Mouse (Mus musculus): ENCODE results near the gene Btbd9.

Btbd9 gene

DNA sequence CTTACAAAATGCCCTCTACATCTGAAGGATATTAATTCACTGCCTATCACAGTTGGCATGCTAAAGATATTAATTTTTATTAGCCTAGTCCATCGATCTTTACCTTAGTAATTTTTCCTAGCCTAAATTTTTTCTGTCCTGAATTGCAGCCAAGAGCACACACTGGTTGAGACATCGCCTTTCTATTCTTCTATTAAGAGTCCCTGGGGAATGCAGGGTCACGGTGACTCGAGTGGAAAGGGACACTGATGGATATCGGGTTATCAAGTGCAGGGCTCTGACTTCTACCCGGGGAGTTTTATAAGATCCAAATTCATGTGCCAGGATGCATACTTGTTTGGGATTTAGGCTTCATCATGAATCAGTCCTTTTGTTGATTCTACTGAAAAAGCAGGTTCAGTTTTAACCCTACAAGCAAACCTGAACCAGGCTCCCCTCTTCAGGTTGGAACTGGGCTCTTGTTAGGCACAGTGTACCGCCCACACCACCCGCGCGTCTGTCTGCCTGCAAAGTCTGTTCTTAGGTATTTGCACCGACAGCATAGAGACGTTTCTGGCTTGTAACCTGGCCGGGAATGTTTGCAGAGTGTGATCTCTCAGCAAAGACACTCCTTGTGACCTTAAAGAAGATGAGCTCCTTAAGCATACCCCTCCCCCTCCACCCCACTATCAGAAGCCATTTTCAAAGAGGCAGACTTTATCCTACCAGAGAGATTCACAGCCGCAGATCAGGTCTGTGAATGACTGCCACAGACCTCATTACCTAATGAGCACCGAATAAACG lies 297.5 kb downstream of the Btbd9 start:
- no peak for DNase-seq (ENCODE audit: low spot score)

DNA sequence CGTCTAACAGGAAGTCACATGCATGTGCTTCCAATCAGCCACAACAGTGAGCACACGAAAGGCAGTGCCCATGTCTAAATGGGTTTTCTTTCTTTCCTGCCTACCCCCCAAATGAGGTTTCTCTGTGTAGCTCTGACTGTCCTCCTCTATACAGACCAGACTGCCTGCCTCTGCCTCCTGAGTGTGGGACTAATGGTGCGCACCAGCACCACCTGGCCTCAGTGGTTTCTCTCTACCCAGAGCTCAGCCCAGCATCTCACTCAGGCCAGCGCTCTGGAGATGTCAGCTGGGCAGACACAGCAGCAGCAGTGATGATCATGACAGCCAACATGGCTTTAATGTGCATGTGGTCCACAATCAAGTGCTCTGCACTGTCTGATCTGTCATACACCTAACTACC lies 299.8 kb downstream of the Btbd9 start:
- no peak for DNase-seq (ENCODE audit: low spot score)

DNA sequence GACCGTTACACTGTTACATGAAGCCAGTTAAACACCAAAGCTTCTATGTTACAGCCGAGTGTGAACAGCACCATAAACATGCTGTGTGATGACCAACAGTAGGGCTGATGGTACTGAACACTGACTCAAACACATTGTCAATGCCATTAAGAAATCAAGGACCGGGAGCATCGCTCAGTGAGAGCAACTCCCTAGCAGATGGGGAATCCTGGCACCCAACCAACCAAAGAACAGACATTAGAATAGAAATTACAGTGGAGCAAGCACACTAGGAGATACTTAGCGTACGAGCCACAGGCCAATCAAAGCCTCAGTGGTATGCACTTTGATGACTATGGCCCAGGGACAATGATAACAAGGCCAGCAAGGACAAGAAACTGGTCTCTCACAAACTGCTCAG lies 303.5 kb downstream of the Btbd9 start:
- DNase-seq (ENCODE audit: low spot score), result no peak

DNA sequence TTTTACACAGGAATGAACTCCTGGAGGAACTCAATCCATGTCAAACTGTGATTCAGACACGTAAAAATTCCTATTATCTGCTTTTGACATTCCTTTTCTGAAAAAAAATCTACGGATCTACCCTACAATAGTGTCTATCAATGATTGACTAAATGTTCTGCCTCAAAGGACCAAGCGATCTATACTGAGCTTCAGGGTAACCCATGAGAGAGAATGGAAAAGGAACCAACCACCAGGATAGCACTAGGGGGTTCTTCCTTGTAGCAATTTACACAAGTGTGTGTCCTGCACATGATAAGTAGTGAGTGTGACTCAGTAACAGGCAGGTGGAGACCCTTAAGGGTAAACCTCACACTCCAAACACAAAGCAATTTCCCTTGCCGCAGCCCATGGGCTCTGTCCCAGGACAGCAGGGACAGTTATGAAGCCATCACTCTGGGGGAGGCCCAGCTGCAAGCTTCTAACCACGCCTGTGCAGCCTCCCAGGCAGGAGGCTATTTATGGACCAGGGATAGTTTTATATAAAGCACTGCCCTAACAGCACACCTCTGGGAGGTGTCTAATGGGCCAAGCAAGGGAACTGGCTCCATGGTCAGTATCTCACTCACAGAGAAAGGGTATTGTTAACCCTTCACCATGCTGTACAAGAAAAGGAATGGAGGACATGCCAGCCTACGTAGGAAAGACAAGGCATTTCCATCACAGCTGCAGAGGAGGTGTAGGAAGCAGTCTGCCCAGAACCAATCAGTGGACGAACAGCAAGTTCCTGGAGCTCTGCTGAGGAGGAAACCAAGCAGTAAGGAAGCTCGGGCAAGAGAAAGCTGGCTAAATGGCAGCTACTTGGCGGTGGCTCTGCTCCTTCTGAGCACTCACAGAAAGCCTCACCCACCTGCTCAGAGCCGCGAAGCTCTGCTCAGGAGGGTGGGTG lies 306.9 kb downstream of the Btbd9 start:
- DNase-seq (ENCODE audit: low spot score), result no peak

DNA sequence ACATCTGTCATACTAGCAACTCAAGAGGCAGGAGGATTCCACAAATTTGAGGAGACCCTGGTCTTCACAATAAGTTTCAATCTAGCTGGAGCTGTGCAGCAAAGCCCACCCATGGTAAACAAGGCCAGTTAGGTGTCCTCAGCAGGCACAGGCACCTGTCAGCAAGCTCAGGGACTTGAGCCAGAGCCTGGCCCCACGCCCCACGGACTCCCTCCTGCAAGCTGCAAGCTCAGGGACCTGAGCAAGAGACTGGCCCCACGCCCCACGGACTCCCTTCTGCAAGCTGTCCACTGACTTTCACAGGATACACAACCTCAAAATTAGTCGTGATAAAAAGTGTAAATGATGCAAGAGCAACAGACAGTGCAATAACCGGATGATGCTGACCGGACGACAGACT lies 307.8 kb downstream of the Btbd9 start:
- DNase-seq (ENCODE audit: low spot score), result no peak

DNA sequence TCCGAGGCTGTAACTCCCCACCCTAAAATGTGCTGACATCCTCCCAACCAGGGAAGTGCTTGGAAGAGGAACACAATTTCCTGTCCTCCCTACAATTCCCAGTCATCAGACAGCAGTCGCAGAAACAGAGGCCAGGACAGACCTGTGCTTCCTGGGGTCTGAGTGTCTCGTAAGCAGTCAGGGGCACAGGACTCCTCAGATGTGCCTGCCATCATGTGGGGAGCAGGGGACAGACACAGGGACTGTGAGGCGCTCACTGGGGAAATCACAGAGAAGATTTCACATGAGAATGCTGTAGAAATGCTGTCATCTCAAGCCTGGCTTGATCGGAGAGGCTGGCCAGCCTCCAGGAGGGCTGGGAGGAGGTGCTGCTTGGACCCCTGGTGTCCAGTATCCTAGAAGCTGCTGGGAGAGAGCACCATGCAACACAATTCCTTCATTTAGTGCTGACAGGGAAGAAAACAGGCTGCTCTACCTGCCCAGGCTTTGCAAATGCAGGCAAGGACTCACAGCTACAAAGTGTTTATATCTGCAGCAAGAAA lies 308.8 kb downstream of the Btbd9 start:
- DNase-seq (ENCODE audit: low spot score), result no peak

DNA sequence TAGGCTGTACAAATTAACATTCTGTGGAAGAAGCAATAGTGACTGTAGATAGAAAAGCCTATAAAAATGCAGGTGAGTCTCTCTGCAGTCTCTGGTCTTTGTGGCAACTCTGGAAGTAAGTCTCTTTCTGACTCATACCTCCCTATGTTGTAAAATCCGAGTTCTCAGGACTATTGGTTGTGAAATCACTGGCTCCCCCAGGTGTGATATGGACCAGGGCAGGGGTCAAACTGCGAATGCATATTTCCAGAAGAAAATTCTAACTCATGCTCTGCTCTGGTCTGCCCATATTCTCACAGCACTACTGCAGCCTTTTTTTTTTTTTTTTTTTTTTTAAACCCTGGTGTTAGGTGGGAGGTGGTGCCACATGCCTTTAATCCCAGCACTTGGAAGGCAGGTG lies 312.8 kb downstream of the Btbd9 start:
- no peak for DNase-seq (ENCODE audit: low spot score)

DNA sequence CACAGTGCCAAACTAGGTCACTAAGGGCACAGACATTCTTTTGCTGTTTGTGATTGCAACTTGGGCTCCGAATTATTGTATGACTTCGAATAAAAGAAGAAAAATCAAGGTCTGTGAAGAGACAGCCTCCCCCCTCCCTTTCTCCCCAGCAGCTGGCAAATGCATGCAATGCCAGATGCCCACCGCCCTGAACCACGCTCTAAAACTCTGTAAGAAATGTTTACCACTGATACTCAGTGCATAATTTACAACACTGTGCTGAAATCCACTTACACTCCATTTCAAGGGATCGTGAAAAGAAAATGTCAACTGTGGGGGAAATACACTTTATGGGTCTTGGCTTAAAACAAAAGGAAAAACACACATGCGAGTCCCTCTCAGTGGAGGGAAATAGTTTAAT lies 313.3 kb downstream of the Btbd9 start:
- no peak for DNase-seq (ENCODE audit: low spot score)

DNA sequence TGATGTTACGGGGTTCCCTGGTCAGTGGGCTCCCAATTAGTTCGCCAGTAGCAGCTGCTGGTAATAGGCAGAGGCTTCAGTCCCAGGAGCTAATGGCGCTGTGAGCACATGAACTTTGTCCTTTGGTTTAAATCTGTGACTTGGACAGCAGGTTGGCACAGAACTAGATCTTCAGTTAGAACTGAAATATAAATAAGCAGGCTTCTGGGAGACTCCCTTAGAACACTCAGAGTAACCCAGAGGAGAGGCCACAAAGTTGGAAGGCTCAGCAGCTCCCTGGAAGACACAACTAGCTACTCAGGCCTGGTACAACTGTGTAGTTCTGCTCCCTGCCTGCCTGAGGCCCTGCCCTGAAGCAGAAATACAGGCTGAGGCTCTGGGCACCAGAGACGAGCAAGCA lies 313.8 kb downstream of the Btbd9 start:
- no peak for DNase-seq (ENCODE audit: low spot score)

DNA sequence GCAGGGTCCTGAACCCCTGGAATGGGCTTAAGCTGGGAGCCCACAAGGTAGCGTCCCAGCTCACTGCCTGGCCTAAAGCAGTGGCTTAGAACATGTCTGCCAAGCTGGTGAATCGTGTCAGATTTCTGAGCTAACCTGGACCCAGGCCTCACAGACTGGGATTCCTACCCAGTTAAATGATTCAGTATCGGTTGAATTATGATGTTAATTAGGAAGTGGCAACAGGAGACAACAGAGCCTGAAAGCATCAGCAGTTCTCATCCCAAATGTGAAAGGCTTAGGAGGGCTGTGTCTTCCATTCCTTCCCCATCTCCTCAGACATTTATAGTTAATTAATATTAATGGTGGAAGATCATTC lies 314.3 kb downstream of the Btbd9 start:
- no peak for DNase-seq (ENCODE audit: low spot score)

DNA sequence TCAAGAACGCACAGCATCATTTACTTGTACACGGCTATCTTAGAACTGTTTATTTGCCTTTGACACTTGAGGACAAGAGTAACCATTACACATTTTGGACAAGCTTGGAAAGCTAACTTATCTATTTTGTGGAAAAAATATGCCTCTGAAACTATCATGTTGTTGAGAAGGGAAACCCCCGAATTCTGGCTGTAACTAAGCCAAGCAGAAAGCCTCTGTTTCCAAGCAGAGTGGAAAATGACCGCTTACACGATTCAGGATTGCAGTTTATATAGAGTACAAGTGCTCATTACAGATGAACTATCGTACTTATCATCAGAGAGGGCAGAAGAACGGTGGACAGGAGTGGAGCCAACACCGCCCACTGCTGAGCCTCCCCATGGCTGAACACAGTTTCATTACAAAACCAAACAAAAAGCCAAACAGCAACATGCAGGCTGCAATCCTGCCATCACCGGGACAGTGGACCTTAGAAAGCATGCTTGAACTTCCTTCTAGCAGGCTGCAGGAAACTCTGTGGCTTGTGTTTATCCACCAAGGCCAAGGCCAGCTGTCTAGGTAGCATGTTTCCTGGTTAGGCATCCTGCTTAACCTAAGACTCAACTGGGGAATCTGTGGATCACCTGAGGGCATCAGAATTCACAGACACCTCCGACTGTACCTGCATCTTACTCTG lies 314.8 kb downstream of the Btbd9 start:
- no peak for DNase-seq (ENCODE audit: low spot score)

DNA sequence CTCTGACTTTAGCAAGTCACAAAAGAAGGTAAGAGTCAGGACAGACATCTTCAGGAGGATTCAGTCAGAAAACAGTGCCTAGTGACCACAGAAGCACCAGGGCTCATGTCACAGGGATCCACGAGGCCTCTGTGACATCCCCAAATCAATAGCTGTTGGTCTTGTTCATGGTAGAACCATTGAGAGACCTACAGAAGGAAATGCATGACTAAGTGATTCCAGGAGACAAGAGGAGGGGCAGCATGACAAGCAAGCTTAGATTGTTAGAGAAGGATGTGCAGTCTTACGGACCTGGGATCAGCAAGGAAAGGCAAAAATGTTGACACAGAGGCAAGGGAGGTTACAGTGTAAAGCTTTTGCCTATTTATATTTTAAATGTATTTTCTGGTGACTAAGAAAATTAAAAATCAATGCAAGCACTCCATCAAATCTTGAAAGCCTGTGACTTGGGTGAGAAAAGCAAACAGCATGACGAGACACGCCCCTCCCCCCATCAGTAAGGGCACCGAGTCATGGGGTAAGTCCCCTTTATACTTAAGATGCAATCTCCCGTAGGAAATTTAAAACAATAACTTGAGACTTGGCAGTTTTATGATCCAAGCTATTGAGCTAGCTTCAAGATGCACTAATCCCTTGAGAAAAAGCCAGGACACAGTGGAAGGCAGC lies 315.5 kb downstream of the Btbd9 start:
- DNase-seq (ENCODE audit: low spot score), result peak; percentile 27

DNA sequence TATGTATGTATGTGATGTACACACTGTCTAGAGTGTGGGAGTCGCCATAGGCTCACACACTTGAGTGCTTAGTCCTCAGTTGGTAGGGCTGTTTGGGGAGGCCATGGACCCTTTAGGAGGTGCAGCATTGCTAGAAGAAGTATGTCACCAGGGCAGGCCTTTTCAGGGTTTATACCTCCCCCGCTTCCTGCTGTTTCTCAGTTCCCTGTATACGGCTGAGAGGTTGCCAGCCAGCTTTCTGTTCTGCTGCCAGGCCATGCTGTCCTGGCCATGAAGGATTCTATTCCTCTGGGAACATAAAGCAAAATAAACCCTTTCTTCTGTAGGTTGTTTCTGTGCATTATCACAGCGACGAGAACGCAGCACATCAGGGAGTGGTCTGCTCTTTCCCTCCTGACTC lies 316.4 kb downstream of the Btbd9 start:
- DNase-seq (ENCODE audit: low spot score), result no peak

DNA sequence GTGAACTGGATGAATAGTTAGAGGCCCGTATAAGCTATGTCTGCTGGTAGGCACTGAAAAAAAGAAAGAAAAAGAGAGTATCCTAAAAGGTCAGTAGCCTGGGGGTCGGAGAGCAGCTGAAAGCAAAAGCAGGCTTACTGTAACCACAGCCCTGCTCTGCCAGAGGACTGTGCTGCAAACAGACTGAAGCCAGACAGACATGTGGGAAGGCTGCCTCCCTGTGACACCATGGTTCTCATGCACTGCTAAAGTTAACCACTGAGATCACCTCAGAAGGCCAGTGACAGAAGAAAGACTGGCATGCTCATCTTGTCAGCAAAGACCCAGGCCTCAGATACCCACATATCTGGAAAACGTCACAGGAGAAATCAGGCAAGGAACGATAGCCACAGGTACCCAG lies 317.8 kb downstream of the Btbd9 start:
- no peak for DNase-seq (ENCODE audit: low spot score)

DNA sequence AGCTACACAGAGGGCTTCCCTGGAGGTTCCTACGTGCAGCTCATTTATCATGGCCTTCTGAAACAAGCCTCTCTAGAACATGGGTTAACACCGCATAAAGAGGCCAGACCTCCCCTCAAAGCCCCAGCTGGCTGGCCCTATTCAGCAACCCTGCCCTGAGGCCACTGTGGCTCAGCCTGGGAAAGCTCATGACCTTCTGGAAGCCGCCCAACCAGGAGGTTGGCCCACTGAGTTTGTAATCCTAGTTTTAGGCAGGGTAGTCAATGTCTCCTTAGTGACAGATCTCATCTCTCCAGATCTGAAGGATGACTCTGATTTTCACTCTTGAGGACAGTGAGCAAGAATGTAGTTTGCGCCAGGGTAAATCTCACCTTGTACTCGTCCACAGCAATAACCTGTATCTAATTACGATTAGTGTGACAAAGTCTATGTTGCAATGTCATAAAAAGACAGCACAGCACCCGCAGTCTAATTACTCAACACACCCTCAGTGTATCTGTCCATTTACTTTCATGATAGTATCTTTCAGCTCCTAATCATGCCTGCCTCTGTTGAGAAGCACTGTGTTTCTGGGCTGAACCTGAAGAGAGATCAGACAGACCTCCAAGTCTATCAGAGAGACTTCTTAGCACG lies 320.2 kb downstream of the Btbd9 start:
- no peak for DNase-seq (ENCODE audit: low spot score)

DNA sequence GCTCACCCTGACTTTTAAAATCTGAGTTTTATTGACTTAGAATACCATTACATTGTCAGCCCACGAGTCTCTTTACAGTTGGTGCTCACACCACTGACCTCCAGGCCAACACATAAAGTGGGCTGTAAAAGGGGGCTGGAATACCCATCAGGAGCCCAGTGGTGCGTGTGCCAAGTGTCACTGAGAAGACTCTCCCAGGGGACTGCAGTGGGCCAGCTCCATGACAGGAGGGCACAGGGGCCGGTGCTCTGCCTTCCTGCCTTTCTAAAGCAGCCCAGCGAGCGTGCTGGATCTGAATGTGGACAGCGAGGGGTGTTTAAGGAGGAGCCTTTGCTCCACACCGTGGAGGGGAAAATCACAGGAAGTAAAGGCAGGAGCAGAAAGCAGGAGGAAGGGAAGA lies 322.4 kb downstream of the Btbd9 start:
- DNase-seq (ENCODE audit: low spot score), result no peak

DNA sequence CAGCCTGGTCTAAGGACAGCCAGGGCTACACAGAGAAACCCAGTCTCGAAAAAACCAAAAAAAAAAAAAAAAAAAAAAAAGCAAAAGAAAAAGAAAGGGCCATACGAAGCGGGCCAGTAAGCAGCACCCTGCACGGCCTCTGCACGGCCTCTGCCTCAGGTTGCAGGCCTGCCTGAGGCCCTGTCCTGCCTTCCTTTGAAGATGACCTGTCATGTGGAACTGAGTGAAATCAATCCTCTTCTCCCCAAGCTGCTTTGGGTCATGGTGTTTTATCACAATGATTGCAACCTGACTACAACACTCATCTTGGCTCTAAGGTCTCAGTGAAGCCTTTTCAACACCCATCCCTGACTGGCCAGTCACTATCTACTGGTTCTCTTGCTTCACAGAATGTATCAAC lies 323.3 kb downstream of the Btbd9 start:
- DNase-seq (ENCODE audit: low spot score), result no peak

DNA sequence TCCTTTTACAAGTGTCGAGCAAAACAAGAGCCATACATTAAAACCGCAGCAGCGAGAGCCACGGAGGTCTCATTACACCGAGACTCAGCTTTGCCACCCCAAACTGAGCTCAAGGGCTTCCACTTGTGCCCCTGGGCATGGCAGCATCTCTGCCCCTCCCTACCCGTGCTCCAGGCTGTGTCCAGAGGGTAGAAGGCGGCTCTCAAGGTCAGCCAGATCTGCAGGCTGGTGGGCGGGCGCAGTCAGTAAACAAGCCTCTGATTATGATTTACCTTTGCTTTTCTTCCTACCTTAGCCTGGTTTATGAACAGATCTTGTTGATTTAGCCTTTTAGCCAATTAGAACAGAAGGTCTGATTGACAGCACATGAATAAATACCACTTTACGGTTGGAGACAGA lies 331.0 kb downstream of the Btbd9 start:
- no peak for DNase-seq (ENCODE audit: low spot score)

DNA sequence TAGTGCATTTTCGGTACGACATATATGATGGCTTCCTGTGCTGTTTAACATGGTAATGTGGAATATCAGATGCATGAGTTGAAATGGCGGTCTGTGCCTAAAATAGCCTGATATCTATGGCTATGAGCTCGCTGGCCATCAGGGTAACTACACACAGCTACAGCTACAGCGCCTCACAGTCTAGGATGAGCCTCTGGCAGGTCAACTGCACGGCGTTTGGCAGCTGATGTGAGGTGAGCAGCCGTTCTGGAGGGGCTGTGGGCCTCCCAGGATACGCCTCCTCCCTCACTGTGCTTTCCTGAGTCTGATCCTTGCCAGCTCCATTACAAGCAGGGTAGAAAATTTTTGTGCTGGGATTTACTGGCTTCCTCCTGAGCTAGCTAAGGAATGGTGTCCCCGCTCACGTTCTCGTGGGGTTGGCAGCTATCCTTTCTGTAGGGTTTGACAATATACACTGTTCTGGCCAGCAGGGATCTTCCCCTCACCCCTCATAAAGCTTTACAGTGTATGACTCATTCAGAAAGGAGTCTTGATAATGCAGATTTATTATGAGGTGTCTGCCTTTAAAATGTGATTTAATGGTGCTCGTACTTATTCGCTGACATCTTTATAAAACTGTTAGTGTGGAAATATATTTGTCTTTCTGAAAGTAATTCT lies 331.5 kb downstream of the Btbd9 start:
- DNase-seq (ENCODE audit: low spot score), result no peak

DNA sequence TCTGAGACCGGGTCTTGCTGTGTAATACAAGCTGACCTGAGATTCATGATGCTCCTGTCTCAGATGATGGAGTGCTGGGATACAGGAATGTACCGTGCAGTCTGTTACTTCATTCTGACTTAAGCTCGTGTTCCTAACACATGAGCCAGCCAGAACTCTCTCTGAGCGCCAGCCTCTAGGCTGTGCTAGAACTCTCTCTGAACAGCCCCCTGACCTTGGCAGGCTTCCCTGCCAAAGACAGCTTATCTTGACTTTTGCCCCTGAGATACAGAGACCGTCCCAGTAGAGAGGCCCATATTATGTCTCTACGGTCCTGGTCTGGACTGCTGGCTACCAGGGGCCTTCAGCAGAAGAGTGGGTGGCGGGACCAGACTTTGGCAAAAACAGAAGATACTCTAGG lies 332.7 kb downstream of the Btbd9 start:
- no peak for DNase-seq (ENCODE audit: low spot score)

DNA sequence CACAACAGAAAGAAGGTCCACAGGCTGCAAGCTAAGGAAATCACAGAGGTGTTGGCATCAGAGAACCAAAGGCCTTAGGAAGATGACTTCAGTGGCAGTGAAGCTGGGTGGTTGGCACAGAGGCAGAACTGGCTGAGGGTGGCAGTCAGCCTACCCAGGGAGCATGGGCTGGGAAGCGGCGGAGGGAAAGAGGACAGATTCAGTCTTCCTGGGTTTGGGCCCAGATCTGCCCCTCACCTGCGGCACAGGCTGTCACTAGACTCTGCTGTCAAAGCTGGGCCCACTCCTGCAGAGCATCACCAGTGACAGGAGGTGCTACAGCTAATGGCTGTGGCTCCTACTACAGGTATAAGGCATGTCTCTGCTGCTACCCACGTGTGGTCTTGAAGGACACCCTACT lies 333.6 kb downstream of the Btbd9 start:
- DNase-seq (ENCODE audit: low spot score), result no peak

Measured in urinary bladder, postnatal 14 days (tissue).